Mouse (Mus musculus): ENCODE data around the gene Rnpc3. TPM values are rescaled to one million over a fixed set of nuclear protein-coding genes. Genes with fewer than 3 reads are reported as not detected.

Gene Rnpc3
- polyA plus RNA-seq, 1 experiment from 2014 or later: 34.5 TPM

GRCm38 (mm10) chr3:113572158-113572557, 57.8 kb downstream of the Rnpc3 start:
- 53% methylated on average over 3 of the region's 3 CpGs for WGBS
- Histone ChIP-seq H3K4me3 (no peak overlapping the region), H3K9ac (no peak overlapping the region), H3K27me3 (no peaks in the 10 kb centered on the region), H3K4me1 (no peaks in the 10 kb centered on the region), H3K36me3 (no peaks in the 10 kb centered on the region), H3K9me3 (no peaks in the 10 kb centered on the region), H3K4me2 (no peak overlapping the region), H3K27ac (no peak overlapping the region)
- ATAC-seq (ENCODE audit: borderline replicate concordance, extremely low read depth, low FRiP score, low TSS enrichment): no peak

Other genes starting within 250 kb of the Rnpc3 start
- gene Amy2a1, start 97.7 kb downstream of the Rnpc3 start, polyA plus RNA-seq (2015; fragmentation: Nextera tagmentation; extraction: Ambion mirVana): 0.17 and 12.3 TPM in 2 replicates
- gene Amy1, start 23.4 kb downstream of the Rnpc3 start, polyA plus RNA-seq (2015; fragmentation: Nextera tagmentation; extraction: Ambion mirVana): 0.41 and 0.48 TPM in 2 replicates